Mouse (Mus musculus) CH12.LX (cell line): ENCODE results near the gene Serinc5. TPM values are rescaled to one million over a fixed set of nuclear protein-coding genes. Genes with fewer than 3 reads are reported as not detected.

Experiments used
- DNase-seq: peaks from one replicate; pipeline ENCODE4 v3.0.0-alpha.2; 2013; ENCODE audit errors: extremely low read depth
- H3K27ac ChIP-seq: 2 replicates; pipeline ENCODE4 v1.5.1; 2012; ENCODE audit warnings: low read depth, mild to moderate bottlenecking, control low read depth, moderate library complexity; ENCODE audit not compliant: insufficient read depth
- H3K27me3 ChIP-seq: replicated peaks from 2 replicates; pipeline ENCODE3; 2012; ENCODE audit warnings: inconsistent platforms
- H3K36me3 ChIP-seq, 2 experiments: replicated peaks in 1 of 2; 2 replicates each; pipeline versions ENCODE3 to v1.6.1; 2012; ENCODE audit warnings: inconsistent platforms in 1 of 2, low read length in 1 of 2, mild to moderate bottlenecking in 1 of 2, mixed read lengths in 1 of 2, moderate library complexity in 1 of 2; ENCODE audit not compliant: control insufficient read depth in 1 of 2, insufficient read depth in 1 of 2
- H3K4me1 ChIP-seq, 2 experiments: 2 replicates each; pipeline ENCODE4 v1.6.1; 2012; ENCODE audit warnings: inconsistent platforms in 1 of 2, moderate library complexity in 1 of 2; ENCODE audit not compliant: insufficient read depth in 2 of 2, control insufficient read depth in 1 of 2
- H3K4me2 ChIP-seq: 2 replicates; pipeline ENCODE4 v1.6.1; 2012; ENCODE audit warnings: low read depth, mild to moderate bottlenecking, control low read depth; ENCODE audit not compliant: poor library complexity, insufficient read depth, severe bottlenecking
- H3K4me3 ChIP-seq, 3 experiments: fragments of 150-350 bp in 1 of 3; sonication (generic) in 1 of 3; replicated peaks in 1 of 3; 2 replicates each; pipeline versions ENCODE3 to v1.5.1; 2011 to 2012; ENCODE audit warnings: low read depth in 2 of 3, low read length in 2 of 3, mild to moderate bottlenecking in 2 of 3, moderate library complexity in 2 of 3, control low read depth in 1 of 3, improper control_type of control experiment in 1 of 3, inconsistent platforms in 1 of 3, mixed read lengths in 1 of 3; ENCODE audit not compliant: poor library complexity in 1 of 3
- H3K79me2 ChIP-seq: replicated peaks from 2 replicates; pipeline ENCODE4 v1.6.1; 2012; ENCODE audit warnings: mild to moderate bottlenecking, moderate library complexity; ENCODE audit not compliant: control insufficient read depth, poor library complexity, insufficient read depth, severe bottlenecking; ENCODE audit errors: extremely low read depth
- H3K9ac ChIP-seq: 2 replicates; pipeline ENCODE4 v1.6.1; 2012; ENCODE audit warnings: low read depth, mild to moderate bottlenecking, control low read depth, moderate library complexity; ENCODE audit not compliant: insufficient read depth
- H3K9me3 ChIP-seq: replicated peaks from 2 replicates; pipeline ENCODE3; 2012; ENCODE audit warnings: low read length, inconsistent platforms, mixed read lengths
- CTCF ChIP-seq, 2 experiments: IDR thresholded peaks in 1 of 2; conservative IDR thresholded peaks in 1 of 2; 2 replicates each; pipeline ENCODE4 v1.5.1; 2011 to 2012; ENCODE audit warnings: low read depth in 2 of 2, low read length in 2 of 2, improper control_type of control experiment in 1 of 2, inconsistent platforms in 1 of 2, mild to moderate bottlenecking in 1 of 2, moderate library complexity in 1 of 2
- E2F4 ChIP-seq: IDR thresholded peaks from 2 replicates; pipeline ENCODE4 v1.6.1; 2011; ENCODE audit warnings: low read depth, low read length, improper control_type of control experiment; ENCODE audit not compliant: insufficient replicate concordance
- ELF1 ChIP-seq: IDR thresholded peaks from 2 replicates; pipeline ENCODE4 v1.6.1; 2014; ENCODE audit warnings: low read depth, mild to moderate bottlenecking, inconsistent platforms, low read length, improper control_type of control experiment
- EP300 ChIP-seq: IDR thresholded peaks from 2 replicates; pipeline ENCODE4 v1.6.1; 2011; ENCODE audit warnings: low read length, improper control_type of control experiment
- IRF4 ChIP-seq: IDR thresholded peaks from 2 replicates; pipeline ENCODE4 v1.6.1; 2014; ENCODE audit warnings: low read depth, mild to moderate bottlenecking, inconsistent platforms, low read length, improper control_type of control experiment
- JUND ChIP-seq: conservative IDR thresholded peaks from 2 replicates; pipeline ENCODE4 v1.6.1; 2011; ENCODE audit warnings: low read depth, low read length, improper control_type of control experiment
- KAT2A ChIP-seq: IDR thresholded peaks from 2 replicates; pipeline ENCODE4 v1.6.1; 2012; ENCODE audit warnings: low read length, improper control_type of control experiment, inconsistent platforms; ENCODE audit not compliant: insufficient replicate concordance
- MAZ ChIP-seq: IDR thresholded peaks from 2 replicates; pipeline ENCODE4 v1.6.1; 2012; ENCODE audit warnings: low read depth, mild to moderate bottlenecking, inconsistent platforms, low read length, improper control_type of control experiment, moderate library complexity
- MEF2A ChIP-seq: IDR thresholded peaks from 2 replicates; pipeline ENCODE4 v1.6.1; 2014; ENCODE audit warnings: low read depth, mild to moderate bottlenecking, inconsistent platforms, low read length, improper control_type of control experiment, borderline replicate concordance
- MXI1 ChIP-seq: IDR thresholded peaks from 2 replicates; pipeline ENCODE4 v1.6.1; 2011; ENCODE audit warnings: mild to moderate bottlenecking, low read depth, low read length, improper control_type of control experiment
- NELFE ChIP-seq: IDR thresholded peaks from 2 replicates; pipeline ENCODE4 v1.6.1; 2011; ENCODE audit warnings: low read depth, low read length, improper control_type of control experiment
- POLR2AphosphoS2 ChIP-seq: IDR thresholded peaks from 2 replicates; pipeline ENCODE4 v1.6.1; 2011; ENCODE audit warnings: low read depth, low read length, improper control_type of control experiment
- RAD21 ChIP-seq: IDR thresholded peaks from 2 replicates; pipeline ENCODE4 v1.6.1; 2011; ENCODE audit warnings: low read depth, mild to moderate bottlenecking, low read length, improper control_type of control experiment, moderate library complexity
- SIN3A ChIP-seq: IDR thresholded peaks from 2 replicates; pipeline ENCODE4 v1.6.1; 2012; ENCODE audit warnings: low read length, improper control_type of control experiment, inconsistent platforms
- TBP ChIP-seq: conservative IDR thresholded peaks from 2 replicates; pipeline ENCODE4 v1.6.1; 2011; ENCODE audit warnings: low read depth, low read length, improper control_type of control experiment
- TCF12 ChIP-seq: IDR thresholded peaks from 2 replicates; pipeline ENCODE4 v1.6.1; 2014; ENCODE audit warnings: low read depth, mild to moderate bottlenecking, inconsistent platforms, low read length, improper control_type of control experiment
- UBTF ChIP-seq: IDR thresholded peaks from 2 replicates; pipeline ENCODE4 v1.6.1; 2012; ENCODE audit warnings: low read depth, mild to moderate bottlenecking, inconsistent platforms, low read length, improper control_type of control experiment, moderate library complexity
- USF1 ChIP-seq: IDR thresholded peaks from 2 replicates; pipeline ENCODE4 v1.6.1; 2014; ENCODE audit warnings: low read depth, mild to moderate bottlenecking, inconsistent platforms, low read length, improper control_type of control experiment
- USF2 ChIP-seq: conservative IDR thresholded peaks from 2 replicates; pipeline ENCODE4 v1.6.1; 2011; ENCODE audit warnings: low read depth, low read length, improper control_type of control experiment
- ZKSCAN1 ChIP-seq: IDR thresholded peaks from 2 replicates; pipeline ENCODE4 v1.6.1; 2012; ENCODE audit warnings: low read depth, inconsistent platforms, low read length, improper control_type of control experiment, borderline replicate concordance
- ZMIZ1 ChIP-seq: IDR thresholded peaks from 2 replicates; pipeline ENCODE4 v1.6.1; 2012; ENCODE audit warnings: low read depth, mild to moderate bottlenecking, inconsistent platforms, low read length, improper control_type of control experiment
- ZNF384 ChIP-seq: IDR thresholded peaks from 2 replicates; pipeline ENCODE4 v1.6.1; 2012; ENCODE audit warnings: low read depth, low read length, improper control_type of control experiment, inconsistent platforms
- dilution Hi-C: fragments of 300-500 bp; cut with MboI; formaldehyde crosslinking; loops from 2 replicates; pipeline ENCODE4 v1.14.3; 2020; ENCODE audit warnings: low sequenced_read_pairs; ENCODE audit not compliant: extremely low pct_unique_long_range_greater_than_20kb, extremely low pct_ligation_motif_present
- in situ Hi-C: fragments of 300-500 bp; cut with MboI; formaldehyde crosslinking; loops from 3 replicates; pipeline ENCODE4 v1.14.3; 2019; ENCODE audit warnings: low sequenced_read_pairs, low pct_ligation_motif_present, low pct_unique_long_range_greater_than_20kb, mixed read lengths
- polyA plus RNA-seq: library from polyadenylated mRNA; unstranded; fragments of >175 nt; gene quantifications from 2 replicates; pipeline ENCODE4 v1.2.1, GENCODE M21; 2012; ENCODE audit warnings: low read depth; ENCODE audit not compliant: insufficient read length
- total RNA-seq, 2 experiments: library from RNA; depleted of rRNA; stranded (reverse); fragments of 300-350 nt in 1 of 2; fragments of >200 nt in 1 of 2; gene quantifications; 2 replicates each; pipeline ENCODE4 v1.2.3; 2012 to 2014

Serinc5 gene
- total and polyA plus RNA-seq, 3 experiments = 1.9 to 5.2 (median 4.3) TPM

GRCm38 (mm10) chr13:92705016-92705535 is 94.2 kb downstream of the Serinc5 start:
- in situ Hi-C loops = no loop called here
- no peak overlapping the region for H3K27ac ChIP-seq
- no peak overlapping the region for H3K9ac ChIP-seq
- dilution Hi-C loops = no loop called here
- no peak overlapping the region for H3K4me3 ChIP-seq
- DNase-seq = no peak
- H3K36me3 ChIP-seq = peaks cover 0 to 8% of the 10 kb centered on the region in 2 experiments
- H3K4me2 ChIP-seq = no peak overlapping the region
- H3K4me1 ChIP-seq = peaks cover 0 to 12% of the 10 kb centered on the region in 2 experiments; a peak in 2 of 4 replicates
- no peaks in the 10 kb centered on the region for H3K27me3 ChIP-seq
- no peaks in the 10 kb centered on the region for H3K79me2 ChIP-seq
- no peak for TF ChIP-seq SIN3A
- TF ChIP-seq CTCF (conservative IDR thresholded peaks at IDR 0.05 in 1 of 2, IDR thresholded peaks at IDR 0.05 in 1 of 2; ENCODE audit: low read depth in 2 of 2, low read length in 2 of 2) = no peak
- TF ChIP-seq MXI1 = no peak
- no peak for TF ChIP-seq JUND
- no peak for TF ChIP-seq TBP
- TF ChIP-seq EP300 = no peak
- TF ChIP-seq ZKSCAN1 = no peak
- no peaks in the 10 kb centered on the region for H3K9me3 ChIP-seq

- DNase-seq = no peak
- H3K9me3 ChIP-seq = no peaks in the 10 kb centered on the region
- H3K27me3 ChIP-seq = no peaks in the 10 kb centered on the region
- dilution Hi-C loops (no loop called here), in situ Hi-C loops (no loop called here)
- peaks cover 0 to 8% of the 10 kb centered on the region in 2 experiments for H3K36me3 ChIP-seq
- no peak overlapping the region for H3K4me2 ChIP-seq
- TF ChIP-seq KAT2A (no peak), UBTF (no peak), USF2 (no peak), ZNF384 (no peak), POLR2AphosphoS2 (no peak), E2F4 (no peak), TCF12 (no peak), MXI1 (no peak), JUND (no peak), CTCF (conservative IDR thresholded peaks at IDR 0.05 in 1 of 2, IDR thresholded peaks at IDR 0.05 in 1 of 2; ENCODE audit: low read depth in 2 of 2, low read length in 2 of 2) (no peak), MEF2A (no peak), NELFE (no peak), IRF4 (no peak), SIN3A (no peak), RAD21 (no peak), MAZ (no peak), ELF1 (no peak), ZMIZ1 (no peak), USF1 (no peak)
- H3K27ac ChIP-seq = no peak overlapping the region
- H3K9ac ChIP-seq = no peak overlapping the region
- H3K79me2 ChIP-seq = no peaks in the 10 kb centered on the region
- peaks cover 0 to 12% of the 10 kb centered on the region in 2 experiments; a peak in 2 of 4 replicates for H3K4me1 ChIP-seq
- no peak overlapping the region for H3K4me3 ChIP-seq
Measured at GRCm38 (mm10) chr13:92706342-92707061, 95.6 kb downstream of the Serinc5 start.
